Mouse (Mus musculus) macrophage (primary cell): ENCODE results near the gene Asah2. TPM values are rescaled to one million over a fixed set of nuclear protein-coding genes. Genes with fewer than 3 reads are reported as not detected.

Source experiments
- H3K27ac ChIP-seq: fragments of 350-480 bp; formaldehyde crosslinking; 2 replicates; pipeline ENCODE4 v1.9.0; 2021
- H3K36me3 ChIP-seq: fragments of 350-480 bp; formaldehyde crosslinking; 2 replicates; pipeline ENCODE4 v1.9.0; 2021; ENCODE audit errors: inconsistent target
- H3K4me3 ChIP-seq: fragments of 350-480 bp; formaldehyde crosslinking; 2 replicates; pipeline ENCODE4 v1.9.0; 2021; ENCODE audit errors: inconsistent target
- H3K79me2 ChIP-seq: fragments of 350-480 bp; formaldehyde crosslinking; 2 replicates; pipeline ENCODE4 v1.9.0; 2021; ENCODE audit errors: inconsistent target
- WGBS: methylation state at CpG from one replicate; pipeline ENCODE4 v1.1.7; 2026; ENCODE audit warnings: inconsistent platforms; ENCODE audit not compliant: missing documents; 5-methylcytosine and 5-hydroxymethylcytosine counted together
- polyA plus RNA-seq: library from polyadenylated mRNA; stranded (reverse); fragments of 250-400 nt; gene quantifications from 3 replicates; pipeline ENCODE4 v1.2.4, GENCODE M21; 2018; ENCODE audit warnings: inconsistent platforms

The Asah2 gene
- polyA plus RNA-seq, 1 experiment from 2014 or later, result 17.0 TPM

- Histone ChIP-seq H3K36me3 (peaks cover 19% of the 10 kb centered on the region; the same call in 1 of the 2 replicates), H3K79me2 (no peaks in the 10 kb centered on the region), H3K4me3 (no peak overlapping the region), H3K27ac (no peak overlapping the region)
- 94% methylated on average over 1 of the region's 1 CpGs for WGBS
These were observed 12.8 kb upstream of the Asah2 start for GRCm38 (mm10) chr19:32120798-32121197.

- no peak overlapping the region for H3K4me3 ChIP-seq
- no peaks in the 10 kb centered on the region for H3K79me2 ChIP-seq
- no peak overlapping the region for H3K27ac ChIP-seq
- WGBS, result 95% methylated on average over 2 of the region's 2 CpGs
- peaks cover 9% of the 10 kb centered on the region; the same call in 1 of the 2 replicates for H3K36me3 ChIP-seq
These were observed 11.7 kb upstream of the Asah2 start for GRCm38 (mm10) chr19:32119666-32120065.

DNA sequence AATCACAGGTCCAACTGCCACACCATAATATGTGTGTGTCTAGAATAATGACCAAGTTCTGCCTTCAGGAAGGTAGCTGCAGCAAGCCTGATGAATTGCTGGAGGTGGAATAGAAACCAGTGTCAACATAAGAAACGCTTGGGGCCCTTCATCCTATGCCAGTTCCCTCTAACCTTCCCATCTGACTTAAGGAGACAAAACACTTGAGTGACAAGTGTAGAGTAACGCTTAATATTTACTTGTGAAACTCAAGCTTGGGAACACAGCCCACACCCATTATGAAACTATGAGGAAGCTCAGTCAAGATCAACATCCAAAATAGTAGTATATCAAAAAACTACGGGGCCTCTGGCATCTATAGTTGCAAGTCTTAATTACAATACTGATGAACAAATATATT is 10.5 kb upstream of the Asah2 start:
- Histone ChIP-seq H3K79me2 (no peaks in the 10 kb centered on the region), H3K36me3 (no peaks in the 10 kb centered on the region), H3K4me3 (no peak overlapping the region), H3K27ac (no peak overlapping the region)
- 56% methylated on average over 3 of the region's 3 CpGs for WGBS

DNA sequence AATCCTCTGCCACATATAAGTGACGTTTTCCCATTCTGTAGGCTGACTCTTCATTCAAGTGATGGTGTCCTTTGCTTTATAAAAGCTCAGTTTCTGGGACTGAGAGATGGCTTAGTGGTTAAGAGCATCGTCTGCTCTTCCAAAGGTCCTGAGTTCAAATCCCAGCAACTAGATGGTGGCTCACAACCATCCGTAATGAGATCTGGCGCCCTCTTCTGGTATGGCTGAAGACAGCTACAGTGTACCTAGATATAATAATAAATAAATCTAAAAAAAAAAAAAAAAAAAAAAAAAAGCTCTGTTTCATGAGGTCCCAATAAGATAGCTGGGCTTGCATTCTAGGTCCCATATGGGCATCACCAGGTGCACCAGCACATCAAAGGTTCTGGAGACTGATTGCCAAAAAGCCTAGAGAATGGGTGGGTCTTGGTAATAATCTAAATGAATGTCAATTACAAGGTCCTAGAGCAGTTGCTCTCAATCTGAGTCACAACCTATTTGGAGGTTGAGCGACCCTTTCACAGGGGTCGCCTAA is 9.5 kb upstream of the Asah2 start:
- 90% methylated on average over 5 of the region's 6 CpGs for WGBS

GRCm38 (mm10) chr19:32111866-32112790 is 4.1 kb upstream of the Asah2 start:
- peak overlapping the region; percentile 29 for H3K27ac ChIP-seq
- H3K4me3 ChIP-seq, result no peak overlapping the region
- no peaks in the 10 kb centered on the region for H3K79me2 ChIP-seq
- WGBS, result 4% methylated on average over 8 of the region's 8 CpGs
- no peaks in the 10 kb centered on the region for H3K36me3 ChIP-seq

More for the DNA sequence above, 9.5 kb upstream of the Asah2 start:
- Histone ChIP-seq H3K27ac (no peak overlapping the region), H3K36me3 (no peaks in the 10 kb centered on the region), H3K79me2 (no peaks in the 10 kb centered on the region), H3K4me3 (no peak overlapping the region)

DNA sequence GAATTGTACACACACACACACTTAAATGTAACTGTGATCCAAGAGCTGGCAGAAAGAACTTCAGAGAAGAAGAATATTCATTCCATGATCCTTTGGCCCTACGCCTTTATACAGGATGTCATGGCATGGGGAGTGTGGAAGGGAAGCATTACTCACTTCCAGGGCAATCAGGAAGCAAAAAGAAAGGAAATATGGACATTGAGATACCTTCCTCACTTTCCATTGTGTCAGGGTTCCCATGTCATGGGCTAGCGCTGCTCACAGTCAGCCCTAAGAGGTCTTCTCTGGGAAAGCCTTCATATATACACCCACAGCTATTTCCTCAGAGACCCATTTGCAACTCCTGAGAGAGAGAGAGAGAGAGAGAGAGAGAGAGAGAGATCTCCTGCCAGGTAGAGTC is 1.3 kb downstream of the Asah2 start:
- Histone ChIP-seq H3K27ac (no peak overlapping the region), H3K36me3 (no peaks in the 10 kb centered on the region), H3K79me2 (no peaks in the 10 kb centered on the region), H3K4me3 (peak overlapping the region; percentile 45; the same call in 1 of the 2 replicates)
- WGBS, result 97% methylated on average over 2 of the region's 2 CpGs

DNA sequence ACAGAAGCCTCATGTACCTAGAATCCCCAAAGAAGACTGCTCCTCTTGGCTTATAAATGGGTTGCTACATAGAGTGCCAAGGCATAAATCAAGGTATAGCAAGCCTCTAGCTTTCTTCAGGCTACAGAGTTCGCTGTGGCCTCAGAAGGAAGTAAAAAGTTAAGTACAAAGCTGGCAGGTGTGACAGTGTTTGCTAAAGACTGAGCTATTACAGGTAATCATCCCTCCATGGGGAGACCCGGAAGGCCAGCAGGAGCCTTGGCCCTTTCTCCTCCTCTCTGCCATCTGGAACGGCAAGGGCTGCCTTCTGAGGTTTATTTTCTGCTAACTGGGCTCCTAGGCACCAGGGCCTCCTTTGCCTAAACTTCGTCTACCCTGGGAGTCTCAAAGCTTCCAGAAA is 3.8 kb downstream of the Asah2 start:
- no peak overlapping the region for H3K4me3 ChIP-seq
- no peak overlapping the region for H3K27ac ChIP-seq
- no peaks in the 10 kb centered on the region for H3K79me2 ChIP-seq
- no peaks in the 10 kb centered on the region for H3K36me3 ChIP-seq
- WGBS, result 97% methylated on average over 4 of the region's 4 CpGs

DNA sequence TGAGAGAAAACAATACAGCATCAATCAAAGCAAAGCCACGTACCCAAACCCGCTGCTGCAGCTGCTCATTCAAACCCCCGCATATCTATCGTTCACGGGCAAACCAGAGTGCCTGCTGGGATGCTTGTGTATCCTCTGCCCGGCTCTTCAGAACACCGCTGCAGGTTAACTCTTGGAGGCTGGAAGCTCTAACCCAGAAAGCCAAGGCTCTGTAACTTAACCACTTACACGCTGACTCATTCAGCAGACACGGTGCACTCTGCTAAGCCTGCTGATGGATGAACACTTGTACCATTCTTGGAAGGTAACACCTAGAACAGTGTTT is 5.1 kb downstream of the Asah2 start:
- Histone ChIP-seq H3K27ac (no peak overlapping the region), H3K79me2 (no peaks in the 10 kb centered on the region), H3K4me3 (no peak overlapping the region), H3K36me3 (no peaks in the 10 kb centered on the region)
- WGBS, result 68% methylated on average over 9 of the region's 9 CpGs

DNA sequence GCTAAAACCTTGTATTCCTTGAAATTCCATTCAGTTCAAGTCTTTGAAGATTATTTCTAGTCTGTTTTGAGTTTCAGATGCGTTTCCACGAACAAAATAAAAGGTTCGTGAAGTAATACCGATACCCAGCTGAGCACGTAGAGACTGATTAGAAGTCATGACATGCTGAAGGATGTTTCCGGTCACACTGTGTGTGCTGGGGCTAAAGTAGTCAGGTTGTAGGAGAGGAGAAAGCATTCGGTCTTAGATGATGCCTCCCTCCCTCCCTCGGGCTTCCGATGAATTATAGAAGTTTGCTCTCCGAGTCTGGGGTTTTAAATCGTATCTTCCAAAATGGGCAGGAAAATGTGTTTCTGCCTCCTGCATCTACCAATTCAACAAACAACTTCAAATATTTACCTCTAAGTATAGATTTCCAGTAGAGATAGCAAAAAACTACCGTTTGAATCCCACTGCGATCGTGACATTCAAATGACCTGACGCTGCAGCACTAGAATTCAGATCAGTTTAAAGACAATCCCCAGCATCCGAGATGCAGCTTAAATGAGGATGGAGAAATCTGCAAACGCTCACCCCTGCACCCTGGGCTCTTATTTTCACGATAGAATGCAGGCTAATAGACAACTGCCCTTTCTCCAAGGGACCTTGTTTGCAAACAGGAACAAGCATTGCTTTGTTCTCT is 5.6 kb downstream of the Asah2 start:
- Histone ChIP-seq H3K79me2 (no peaks in the 10 kb centered on the region), H3K27ac (no peak overlapping the region), H3K36me3 (no peaks in the 10 kb centered on the region), H3K4me3 (no peak overlapping the region)
- 87% methylated on average over 18 of the region's 18 CpGs for WGBS

DNA sequence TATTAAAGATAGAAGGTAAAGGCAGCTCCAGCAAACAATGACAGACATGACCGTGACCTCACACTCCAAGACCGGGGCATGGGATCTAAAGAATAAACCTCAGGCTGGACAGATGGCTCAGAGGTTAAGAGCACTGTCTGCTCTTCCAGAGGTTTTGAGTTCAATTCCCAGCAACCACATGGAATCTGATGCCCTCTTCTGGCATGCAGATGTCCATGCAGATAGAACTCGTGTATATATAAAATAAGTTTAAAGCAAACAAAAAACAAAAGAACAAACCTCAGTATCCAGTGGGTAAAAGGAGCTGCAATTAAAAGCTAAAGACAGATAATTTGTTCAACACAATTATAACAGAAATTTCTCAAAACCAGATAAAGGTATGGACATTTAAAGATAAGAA is 9.4 kb downstream of the Asah2 start:
- 92% methylated on average over 3 of the region's 3 CpGs for WGBS
- Histone ChIP-seq H3K27ac (no peak overlapping the region), H3K79me2 (no peaks in the 10 kb centered on the region), H3K4me3 (no peak overlapping the region), H3K36me3 (no peaks in the 10 kb centered on the region)

GRCm38 (mm10) chr19:32092358-32092757 is 15.7 kb downstream of the Asah2 start:
- no peaks in the 10 kb centered on the region for H3K79me2 ChIP-seq
- no peak overlapping the region for H3K27ac ChIP-seq
- whole genome bisulfite sequencing, result 98% methylated on average over 4 of the region's 4 CpGs
- H3K36me3 ChIP-seq, result no peaks in the 10 kb centered on the region
- H3K4me3 ChIP-seq, result no peak overlapping the region

- 93% methylated on average over 4 of the region's 4 CpGs for WGBS
- no peaks in the 10 kb centered on the region for H3K79me2 ChIP-seq
- no peak overlapping the region for H3K27ac ChIP-seq
- no peak overlapping the region for H3K4me3 ChIP-seq
- H3K36me3 ChIP-seq, result no peaks in the 10 kb centered on the region
These were observed 17.2 kb downstream of the Asah2 start for GRCm38 (mm10) chr19:32090804-32091203.

DNA sequence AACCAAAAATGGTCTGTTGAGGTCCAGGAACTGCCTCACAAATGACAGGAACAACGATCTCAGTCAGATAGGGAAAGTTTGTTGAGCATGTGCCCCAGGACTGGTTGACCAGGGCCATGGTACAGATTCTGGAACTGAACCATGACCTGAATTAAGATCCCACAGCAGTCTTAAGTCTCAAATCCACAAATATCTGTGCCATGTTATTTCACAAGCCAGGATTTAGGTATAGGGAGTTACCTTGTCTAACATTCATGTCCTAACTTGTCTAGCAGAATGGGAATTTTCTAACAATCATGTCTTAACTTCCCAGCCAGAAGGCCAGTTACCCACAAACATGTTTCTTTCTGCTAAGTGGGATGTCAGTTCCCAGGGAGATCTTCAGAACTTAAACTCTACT is 19.4 kb downstream of the Asah2 start:
- 90% methylated on average over 1 of the region's 1 CpGs for WGBS
- Histone ChIP-seq H3K79me2 (no peaks in the 10 kb centered on the region), H3K27ac (no peak overlapping the region), H3K4me3 (no peak overlapping the region), H3K36me3 (no peaks in the 10 kb centered on the region)

DNA sequence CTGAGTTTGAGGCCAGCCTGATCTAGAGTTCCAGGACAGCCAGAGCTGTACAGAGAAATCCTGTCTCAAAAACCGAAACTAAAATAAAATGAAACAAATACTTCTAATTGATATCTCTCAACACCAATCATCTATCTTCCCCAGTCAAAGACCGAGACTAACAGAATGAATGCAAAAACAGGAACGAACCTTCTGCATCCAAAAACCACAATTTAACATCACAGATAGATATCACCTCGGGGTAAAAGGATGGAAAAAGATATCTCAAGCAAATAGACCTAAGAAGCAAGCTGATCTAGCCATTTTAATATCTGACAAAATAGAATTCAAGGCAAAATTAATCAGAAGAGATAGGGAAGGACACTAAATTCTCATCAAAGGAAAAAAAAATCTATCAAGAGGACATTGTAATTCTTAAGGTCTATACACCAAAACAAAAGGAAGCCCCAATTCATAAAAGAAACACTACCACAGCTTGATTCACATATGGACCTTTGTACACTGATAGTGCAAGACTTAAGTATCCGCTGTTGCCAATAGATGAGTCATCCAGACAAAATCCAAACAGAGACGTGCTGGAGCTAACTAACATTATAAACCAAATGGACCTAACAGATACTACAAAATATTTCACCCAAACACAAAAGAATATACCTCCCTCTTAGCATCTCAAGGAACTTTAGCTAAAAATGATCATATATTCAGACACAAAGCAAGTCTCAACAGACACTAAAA is 20.1 kb downstream of the Asah2 start:
- no peak overlapping the region for H3K27ac ChIP-seq
- no peaks in the 10 kb centered on the region for H3K36me3 ChIP-seq
- H3K79me2 ChIP-seq, result no peaks in the 10 kb centered on the region
- 85% methylated on average over 6 of the region's 6 CpGs for WGBS
- no peak overlapping the region for H3K4me3 ChIP-seq
